Mouse (Mus musculus): ENCODE data around the gene Prima1.
A peak's percentile ranks its signal among the peaks of the same experiment; 100 is the strongest.

Gene Prima1

DNA sequence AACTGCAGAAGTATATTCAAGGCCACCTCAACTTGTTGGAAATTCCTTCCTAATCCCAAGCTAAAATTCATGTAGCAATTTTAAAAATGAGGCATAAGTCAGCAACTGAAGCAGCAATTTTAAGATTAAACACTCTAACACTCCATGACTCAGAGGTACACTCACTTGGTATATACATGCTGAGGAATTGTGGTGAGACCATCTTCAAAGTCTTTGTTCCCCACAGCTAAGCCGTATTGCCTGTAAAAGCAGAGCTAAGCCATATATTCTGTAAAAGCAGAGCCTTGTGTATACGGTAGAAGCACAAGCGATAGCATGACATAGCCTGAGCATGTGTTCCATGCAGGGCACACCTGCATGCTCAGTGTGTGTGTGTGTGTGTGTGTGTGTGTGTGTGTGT, 86.5 kb downstream of the Prima1 start:
- no peak for DNase-seq (ENCODE audit: low read depth, low spot score)

DNA sequence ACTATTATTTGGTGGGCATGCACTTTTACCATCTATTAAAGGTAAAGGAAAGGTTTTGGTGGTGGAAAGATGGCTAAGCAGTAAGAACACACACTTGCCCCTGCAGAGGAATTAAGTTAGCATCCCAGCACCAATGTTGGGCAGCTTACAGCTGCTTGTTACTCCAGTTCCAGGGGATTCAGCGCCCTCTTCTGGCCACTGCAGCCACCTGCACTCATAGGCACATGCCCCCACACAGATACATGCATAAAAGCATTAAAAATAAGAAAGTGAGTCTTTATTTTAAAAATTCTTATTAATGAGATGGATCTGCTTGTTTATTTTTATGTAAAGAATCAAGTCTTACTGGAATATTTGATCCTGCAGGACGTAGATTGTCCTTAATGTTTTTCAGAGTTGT, 87.0 kb downstream of the Prima1 start:
- peak; percentile 19 for DNase-seq (ENCODE audit: low read depth, low spot score)

DNA sequence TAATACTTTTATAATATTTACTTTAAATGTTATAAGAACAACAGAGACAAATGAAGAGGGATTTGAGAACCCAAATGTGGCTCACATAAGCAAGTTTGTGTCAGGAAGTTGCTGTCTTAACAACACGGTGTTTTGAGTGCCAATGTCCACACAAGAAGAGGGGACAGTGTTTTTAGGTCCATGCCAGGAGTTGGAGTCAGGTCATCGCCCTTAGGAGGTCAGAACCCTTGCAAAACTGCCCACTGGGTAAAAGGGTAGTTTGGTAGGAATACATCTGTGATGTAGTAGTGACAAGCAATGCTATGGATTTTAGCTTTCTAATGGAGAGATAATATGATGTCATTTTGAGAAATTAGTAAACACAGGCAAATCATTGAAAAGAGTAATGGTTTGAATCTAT, 91.7 kb downstream of the Prima1 start:
- DNase-seq (ENCODE audit: low read depth, low spot score) = no peak
